Mouse (Mus musculus) embryo, embryonic 11 days (tissue): ENCODE data around the gene Olfr1322.

Experiments used
- DNase-seq: peaks from one replicate; pipeline ENCODE4 v3.0.0-alpha.2; 2015

The Olfr1322 gene

DNA sequence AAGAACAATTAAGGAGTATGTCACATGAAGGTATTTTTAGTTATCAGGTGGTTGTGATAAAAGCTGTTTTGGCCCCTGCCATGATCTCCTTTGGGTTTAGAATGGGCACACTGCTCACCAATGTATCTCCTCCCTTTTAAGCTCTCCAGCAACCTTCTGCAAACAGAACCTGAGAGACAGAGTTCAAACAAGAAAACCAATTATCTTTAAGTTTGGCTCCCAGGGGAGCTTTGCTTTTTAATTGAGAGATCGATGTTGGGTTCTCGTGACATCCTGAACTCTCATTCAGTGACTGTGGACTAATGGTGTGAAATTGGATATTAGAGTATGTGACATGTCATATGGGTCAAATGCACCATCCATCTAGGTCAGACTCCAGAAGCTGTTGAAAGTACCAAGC, at the start of gene Olfr1322:
Gene Olfr1322 (minus strand): TSS at position 101 of the 400 bp plus-strand sequence.
- peak; percentile 0 for DNase-seq

DNA sequence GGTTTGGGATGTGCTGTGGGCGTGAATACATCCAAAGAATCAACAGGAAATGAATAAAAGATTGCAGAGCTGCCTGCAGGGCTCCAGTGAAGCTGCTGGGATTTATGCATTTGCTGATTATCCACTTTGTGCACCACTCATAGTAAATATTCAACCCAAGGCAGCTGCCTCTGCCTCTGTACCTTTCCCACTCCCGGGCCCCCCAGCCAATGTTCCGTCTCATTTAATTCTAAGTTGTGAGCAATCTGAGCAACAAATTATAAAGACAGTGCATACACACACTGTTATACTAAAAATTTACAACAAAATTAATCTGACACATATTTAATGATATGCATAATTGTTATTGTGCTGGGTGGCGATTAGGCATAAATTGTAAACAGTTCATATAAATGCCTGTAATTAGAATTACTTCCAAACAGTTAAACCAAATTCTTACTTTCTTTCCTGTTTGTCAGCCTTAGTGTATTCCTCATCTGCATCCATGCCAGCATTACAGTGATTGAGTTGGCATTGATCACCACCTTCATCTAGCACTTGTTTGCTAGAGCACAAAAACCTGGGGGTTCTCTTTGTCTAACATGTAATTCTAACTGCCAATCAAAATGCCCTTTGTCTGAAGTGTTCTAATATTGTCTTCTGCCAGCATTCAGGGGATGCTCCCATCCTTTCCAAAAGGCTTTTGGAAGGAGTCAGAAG, 13.5 kb downstream of the Olfr1322 start:
- DNase-seq = no peak
